Mouse (Mus musculus) hindbrain, embryonic 15.5 days (tissue): ENCODE measurements at regions not wholly inside any gene's neighbourhood (a gene's known extent, or its start where the extent isn't known, plus 50 kb on each side); places are given as distances from the start of the nearest gene placed in this dataset.
A peak's percentile ranks its signal among the peaks of the same experiment; 100 is the strongest.

ENCODE experiments used
- ATAC-seq: fragments of 200-750 bp; cut with Nextera tagmentation; 2 replicates; pipeline ENCODE4 v1.8.0; 2017; ENCODE audit warnings: low read depth, moderate number of reproducible peaks, moderate TSS enrichment; ENCODE audit not compliant: low FRiP score
- H3K27ac ChIP-seq: fragments of 300-500 bp; sonication (generic); replicated peaks from 2 replicates; pipeline ENCODE4 v1.5.1; 2015; ENCODE audit warnings: mild to moderate bottlenecking, inconsistent platforms
- H3K27me3 ChIP-seq: fragments of 300-500 bp; sonication (generic); 2 replicates; pipeline ENCODE4 v1.6.1; 2015; ENCODE audit warnings: control low read depth, inconsistent platforms
- H3K36me3 ChIP-seq: fragments of 300-500 bp; sonication (generic); 2 replicates; pipeline ENCODE4 v1.6.1; 2015; ENCODE audit warnings: control low read depth, inconsistent platforms
- H3K4me1 ChIP-seq: fragments of 300-500 bp; sonication (generic); replicated peaks from 2 replicates; pipeline ENCODE4 v1.6.1; 2015; ENCODE audit warnings: control low read depth, inconsistent platforms
- H3K4me2 ChIP-seq: fragments of 300-500 bp; sonication (generic); 2 replicates; pipeline ENCODE4 v1.6.1; 2015; ENCODE audit warnings: moderate library complexity, mild to moderate bottlenecking, inconsistent platforms
- H3K4me3 ChIP-seq: fragments of 300-500 bp; sonication (generic); 2 replicates; pipeline ENCODE4 v1.5.1; 2015; ENCODE audit warnings: mild to moderate bottlenecking, inconsistent platforms
- H3K9ac ChIP-seq: fragments of 300-500 bp; sonication (generic); 2 replicates; pipeline ENCODE4 v1.6.1; 2015; ENCODE audit warnings: inconsistent platforms
- H3K9me3 ChIP-seq: fragments of 300-500 bp; sonication (generic); 2 replicates; pipeline ENCODE4 v1.6.1; 2016; ENCODE audit warnings: control low read depth, inconsistent platforms
- WGBS: fragments of 180-500 bp; shearing (Covaris S2); methylation state at CpG from one replicate; pipeline ENCODE4 v1.1.7; 2015; 5-methylcytosine and 5-hydroxymethylcytosine counted together

DNA sequence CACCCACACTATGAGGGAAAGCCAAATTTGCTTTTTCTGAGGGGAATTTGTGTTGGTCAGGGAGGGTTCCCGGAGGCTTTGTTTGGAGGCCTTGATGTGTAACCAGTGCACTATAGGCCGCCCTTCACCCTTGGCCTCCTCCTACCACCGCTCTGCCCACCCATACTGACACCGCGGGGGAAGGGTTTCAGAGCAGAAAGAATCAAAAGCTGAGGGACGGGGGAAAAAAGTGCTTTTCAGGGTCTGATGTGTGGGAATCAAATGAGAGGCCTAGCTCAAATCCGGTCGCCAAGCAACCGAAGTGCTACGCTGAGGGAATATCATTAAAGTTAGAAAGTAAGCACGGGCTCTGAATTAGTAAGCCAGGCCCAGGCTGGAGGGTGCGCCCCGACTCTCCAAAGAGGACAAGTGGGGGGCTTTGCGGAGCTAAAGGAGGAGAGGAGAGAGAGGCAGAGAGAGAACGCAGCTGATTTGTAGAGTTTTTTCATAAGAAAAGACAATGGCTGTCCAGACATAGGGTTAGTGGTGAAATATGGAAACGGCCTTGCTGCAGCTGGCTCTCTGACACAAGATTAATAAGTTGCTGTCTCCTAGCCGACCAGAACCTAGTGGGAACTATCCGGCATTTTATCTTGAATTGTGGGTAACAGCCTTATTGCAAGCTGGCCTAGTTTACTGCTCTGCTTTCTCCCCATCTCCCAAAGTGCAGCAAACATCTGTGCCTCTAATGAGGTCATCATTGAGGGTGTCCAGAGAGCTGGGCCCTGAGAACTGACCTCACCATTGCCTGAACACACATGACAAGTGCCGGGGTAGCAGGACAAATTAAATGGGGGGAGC lies 438.3 kb downstream of the Sox2 start:
- Histone ChIP-seq H3K4me2 (0 out of 2 replicates have a peak overlapping the region, but pooled peaks have one; percentile 2), H3K4me3 (no peak overlapping the region), H3K27ac (peak overlapping the region; percentile 77), H3K36me3 (no peaks in the 10 kb centered on the region), H3K27me3 (no peaks in the 10 kb centered on the region), H3K9me3 (no peaks in the 10 kb centered on the region), H3K9ac (no peak overlapping the region), H3K4me1 (peaks cover 31% of the 10 kb centered on the region)
- ATAC-seq, result peak; percentile 83
- 10% methylated on average over 19 of the region's 19 CpGs for WGBS

GRCm38 (mm10) chr3:35090496-35091133 lies 440.4 kb downstream of the Sox2 start:
- no peaks in the 10 kb centered on the region for H3K9me3 ChIP-seq
- 16% methylated on average over 5 of the region's 5 CpGs for WGBS
- H3K9ac ChIP-seq, result no peak overlapping the region
- no peak overlapping the region for H3K4me2 ChIP-seq
- peak overlapping the region; percentile 77 for H3K27ac ChIP-seq
- no peaks in the 10 kb centered on the region for H3K27me3 ChIP-seq
- H3K36me3 ChIP-seq, result no peaks in the 10 kb centered on the region
- H3K4me1 ChIP-seq, result peaks cover 23% of the 10 kb centered on the region
- H3K4me3 ChIP-seq, result no peak overlapping the region
- ATAC-seq, result peak; percentile 72

DNA sequence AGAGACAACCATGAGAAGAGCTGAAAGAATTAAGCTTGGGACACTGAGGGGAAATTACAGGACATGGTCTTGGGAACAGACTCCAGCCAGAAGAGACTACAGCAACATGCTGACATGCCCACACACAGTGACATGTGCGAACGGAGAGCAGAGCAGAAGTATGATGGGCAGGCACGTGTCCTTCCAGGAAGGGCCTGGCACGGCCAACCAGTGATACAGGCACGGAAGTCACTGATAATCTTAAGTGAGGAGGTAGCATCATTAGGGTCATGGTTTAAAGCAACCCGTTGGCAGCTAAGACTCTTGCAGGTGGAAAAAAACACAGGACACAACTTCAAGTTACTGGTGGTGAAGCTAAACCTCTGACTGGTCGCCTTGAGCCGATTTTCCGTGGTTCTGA lies 442.8 kb downstream of the Sox2 start:
- no peaks in the 10 kb centered on the region for H3K9me3 ChIP-seq
- peaks cover 20% of the 10 kb centered on the region for H3K4me1 ChIP-seq
- H3K9ac ChIP-seq, result no peak overlapping the region
- H3K36me3 ChIP-seq, result no peaks in the 10 kb centered on the region
- H3K4me3 ChIP-seq, result no peak overlapping the region
- no peak overlapping the region for H3K4me2 ChIP-seq
- H3K27me3 ChIP-seq, result no peaks in the 10 kb centered on the region
- 93% methylated on average over 9 of the region's 9 CpGs for WGBS
- ATAC-seq, result no peak
- no peak overlapping the region for H3K27ac ChIP-seq

GRCm38 (mm10) chr3:35095221-35095620 lies 445.0 kb downstream of the Sox2 start:
- Histone ChIP-seq H3K9me3 (no peaks in the 10 kb centered on the region), H3K4me2 (no peak overlapping the region), H3K4me3 (no peak overlapping the region), H3K27ac (no peak overlapping the region), H3K9ac (no peak overlapping the region), H3K4me1 (peaks cover 4% of the 10 kb centered on the region; the same call in 1 of the 2 replicates), H3K27me3 (peaks cover 7% of the 10 kb centered on the region; the same call in 1 of the 2 replicates), H3K36me3 (no peaks in the 10 kb centered on the region)
- ATAC-seq, result no peak
- WGBS, result 96% methylated on average over 8 of the region's 8 CpGs

DNA sequence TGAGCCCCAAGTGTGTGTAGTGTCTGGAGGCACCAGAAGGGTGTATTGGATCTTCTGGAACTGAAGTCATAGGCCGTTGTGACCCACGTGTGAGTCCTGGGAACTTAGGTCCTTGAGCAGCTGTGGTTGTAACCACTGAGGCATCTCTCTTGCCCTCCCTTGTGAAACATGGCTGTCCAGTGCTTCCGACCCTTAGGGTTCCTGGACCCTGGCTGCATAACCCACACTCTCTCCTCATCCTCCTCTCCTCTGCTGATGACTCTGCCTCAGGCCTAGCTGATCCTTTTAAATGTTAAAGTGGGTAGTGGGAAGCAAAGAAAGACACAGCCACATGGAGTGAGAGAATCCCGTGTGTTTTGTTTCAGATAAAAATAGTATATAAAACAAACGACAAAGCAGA lies 446.2 kb downstream of the Sox2 start:
- ATAC-seq, result no peak
- H3K36me3 ChIP-seq, result no peaks in the 10 kb centered on the region
- no peak overlapping the region for H3K27ac ChIP-seq
- 84% methylated on average over 5 of the region's 5 CpGs for WGBS
- H3K4me1 ChIP-seq, result no peaks in the 10 kb centered on the region
- H3K9me3 ChIP-seq, result no peaks in the 10 kb centered on the region
- H3K9ac ChIP-seq, result no peak overlapping the region
- no peak overlapping the region for H3K4me3 ChIP-seq
- H3K27me3 ChIP-seq, result peaks cover 10% of the 10 kb centered on the region; the same call in 1 of the 2 replicates
- H3K4me2 ChIP-seq, result no peak overlapping the region

DNA sequence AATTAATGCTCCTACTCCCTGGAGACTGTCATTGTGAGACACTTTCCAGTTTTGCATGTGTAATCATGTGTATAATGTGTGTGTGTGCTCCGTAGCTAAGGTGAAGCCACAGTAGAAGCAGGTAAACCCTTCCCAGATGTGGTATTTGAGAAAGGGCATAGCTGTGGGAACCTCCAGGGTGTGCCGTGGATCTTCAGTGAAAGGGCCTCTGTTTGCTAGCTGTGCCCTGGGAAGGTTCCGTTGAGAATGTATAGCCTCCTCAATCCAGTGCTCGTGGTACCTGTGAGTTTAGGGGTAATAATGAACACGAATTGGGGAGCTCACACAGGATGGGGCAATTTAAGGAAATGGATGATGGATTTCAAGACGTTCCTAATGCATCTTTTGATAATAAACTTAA lies 447.6 kb downstream of the Sox2 start:
- Histone ChIP-seq H3K27ac (no peak overlapping the region), H3K4me3 (no peak overlapping the region), H3K9me3 (no peaks in the 10 kb centered on the region), H3K4me2 (no peak overlapping the region), H3K36me3 (no peaks in the 10 kb centered on the region), H3K4me1 (peaks cover 7% of the 10 kb centered on the region), H3K9ac (no peak overlapping the region), H3K27me3 (peaks cover 13% of the 10 kb centered on the region; the same call in 1 of the 2 replicates)
- ATAC-seq, result no peak
- 86% methylated on average over 6 of the region's 6 CpGs for WGBS

- Histone ChIP-seq H3K4me1 (peaks cover 11% of the 10 kb centered on the region), H3K27me3 (peaks cover 17% of the 10 kb centered on the region), H3K9ac (no peak overlapping the region), H3K27ac (no peak overlapping the region; the same call in 1 of the 2 replicates), H3K4me3 (no peak overlapping the region), H3K4me2 (no peak overlapping the region), H3K36me3 (no peaks in the 10 kb centered on the region), H3K9me3 (no peaks in the 10 kb centered on the region)
- WGBS, result 54% methylated on average over 3 of the region's 3 CpGs
- ATAC-seq, result no peak
These were observed 449.0 kb downstream of the Sox2 start for GRCm38 (mm10) chr3:35099226-35099625.

DNA sequence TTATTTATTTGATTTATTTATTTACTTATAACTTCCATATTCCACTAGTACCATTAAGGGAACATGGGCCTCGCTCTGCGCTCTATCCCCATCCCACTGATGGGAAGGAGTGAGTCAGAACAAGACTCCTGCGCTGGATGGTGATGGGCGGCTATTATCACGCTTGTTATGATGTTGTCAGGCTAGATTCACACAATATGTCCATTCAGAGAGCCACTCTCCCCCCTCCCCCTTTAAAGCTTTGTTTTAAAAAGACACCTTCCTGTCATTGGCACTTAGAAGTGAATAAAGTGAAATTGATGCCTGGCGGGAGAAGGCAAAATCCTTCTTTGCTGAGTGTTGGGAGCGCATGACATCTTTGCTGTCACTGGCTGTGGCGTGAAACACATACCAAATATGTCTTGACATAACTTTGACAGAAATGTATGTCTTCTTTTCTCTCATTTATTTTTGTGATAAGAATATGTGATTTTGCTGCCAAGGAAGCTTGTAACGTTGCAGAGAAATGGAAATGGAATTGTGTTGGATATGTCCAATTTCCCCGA lies 449.7 kb downstream of the Sox2 start:
- H3K36me3 ChIP-seq, result no peaks in the 10 kb centered on the region
- no peak for ATAC-seq
- 56% methylated on average over 10 of the region's 10 CpGs for WGBS
- H3K4me2 ChIP-seq, result no peak overlapping the region
- H3K9me3 ChIP-seq, result no peaks in the 10 kb centered on the region
- peaks cover 11% of the 10 kb centered on the region for H3K4me1 ChIP-seq
- no peak overlapping the region for H3K27ac ChIP-seq
- no peak overlapping the region for H3K4me3 ChIP-seq
- peaks cover 21% of the 10 kb centered on the region for H3K27me3 ChIP-seq
- H3K9ac ChIP-seq, result no peak overlapping the region

GRCm38 (mm10) chr3:35101286-35101685 lies 451.1 kb downstream of the Sox2 start:
- Histone ChIP-seq H3K4me2 (no peak overlapping the region), H3K4me3 (no peak overlapping the region), H3K27me3 (peaks cover 29% of the 10 kb centered on the region), H3K4me1 (peaks cover 11% of the 10 kb centered on the region), H3K9ac (no peak overlapping the region), H3K36me3 (no peaks in the 10 kb centered on the region), H3K9me3 (no peaks in the 10 kb centered on the region), H3K27ac (no peak overlapping the region)
- no peak for ATAC-seq
- 67% methylated on average over 8 of the region's 8 CpGs for WGBS

- ATAC-seq, result no peak
- Histone ChIP-seq H3K27me3 (peaks cover 29% of the 10 kb centered on the region), H3K9ac (no peak overlapping the region), H3K4me2 (no peak overlapping the region), H3K4me1 (peaks cover 11% of the 10 kb centered on the region), H3K9me3 (no peaks in the 10 kb centered on the region), H3K4me3 (no peak overlapping the region), H3K27ac (peak overlapping the region; percentile 38), H3K36me3 (no peaks in the 10 kb centered on the region)
- 27% methylated on average over 5 of the region's 5 CpGs for WGBS
These were observed 451.7 kb downstream of the Sox2 start for GRCm38 (mm10) chr3:35101951-35102350.

GRCm38 (mm10) chr3:35102715-35103591 lies 452.7 kb downstream of the Sox2 start:
- WGBS, result 20% methylated on average over 13 of the region's 13 CpGs
- no peak overlapping the region for H3K9ac ChIP-seq
- H3K27ac ChIP-seq, result peak overlapping the region; percentile 38
- H3K4me2 ChIP-seq, result no peak overlapping the region
- H3K4me1 ChIP-seq, result peaks cover 11% of the 10 kb centered on the region
- no peak overlapping the region for H3K4me3 ChIP-seq
- H3K36me3 ChIP-seq, result no peaks in the 10 kb centered on the region
- H3K27me3 ChIP-seq, result peaks cover 29% of the 10 kb centered on the region
- ATAC-seq, result peak; percentile 79
- no peaks in the 10 kb centered on the region for H3K9me3 ChIP-seq
